Mouse (Mus musculus) cortical plate, adult 2 months (tissue): ENCODE results near the gene Plppr5.

Experiments used
- CTCF ChIP-seq: fragments of 200-500 bp; IDR thresholded peaks from 2 replicates; pipeline ENCODE4 v1.5.1; 2011; ENCODE audit warnings: mild to moderate bottlenecking, control low read depth, low read length; ENCODE audit not compliant: insufficient read depth; ENCODE audit errors: extremely low read depth
- POLR2A ChIP-seq: fragments of 200-500 bp; IDR thresholded peaks from 2 replicates; pipeline ENCODE4 v1.6.1; 2011; ENCODE audit warnings: mild to moderate bottlenecking, low read length, control low read depth; ENCODE audit not compliant: insufficient read depth; ENCODE audit errors: extremely low read depth

DNA sequence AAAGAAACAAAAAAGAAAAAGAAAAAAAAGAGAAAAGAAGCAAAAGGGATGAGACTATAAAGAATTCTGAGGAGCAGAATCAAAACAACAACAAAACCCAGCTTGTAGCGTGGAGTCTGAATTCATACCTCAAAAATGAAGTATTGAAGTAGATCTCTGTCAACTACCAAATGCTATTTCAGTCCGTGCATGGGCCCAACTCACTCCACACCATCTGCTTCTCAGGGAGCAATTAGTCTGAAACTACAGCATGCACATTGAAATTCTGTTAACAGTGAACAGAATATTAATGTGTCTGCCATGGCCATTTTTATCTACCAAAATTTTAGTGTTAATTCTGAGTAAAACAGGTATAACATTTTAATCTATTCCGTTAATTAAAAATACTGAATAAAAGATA lies 111.4 kb downstream of the Plppr5 start:
- no peak for TF ChIP-seq CTCF
- no peak for TF ChIP-seq POLR2A
